Mouse (Mus musculus) G1E-ER4 (cell line): ENCODE results near the gene Cckbr. TPM values are rescaled to one million over a fixed set of nuclear protein-coding genes. Genes with fewer than 3 reads are reported as not detected.

Source experiments
- GATA1 ChIP-seq: IDR thresholded peaks from one replicate; pipeline ENCODE4 v1.8.0; 2012; ENCODE audit warnings: low read length, inconsistent platforms
- polyA plus RNA-seq: library from polyadenylated mRNA; stranded (reverse); fragments of >175 nt; gene quantifications from 2 replicates; pipeline ENCODE4 v1.2.3, GENCODE M21; 2012

Cckbr gene
- polyA plus RNA-seq: not detected in 2 replicates

GRCm38 (mm10) chr7:105425424-105426043 lies at the start of gene Cckbr:
Gene Cckbr (plus strand): TSS chr7:105425731.
- no peak for TF ChIP-seq GATA1

GRCm38 (mm10) chr7:105380329-105380728 lies 45.2 kb upstream of the Cckbr start:
- TF ChIP-seq GATA1: no peak

- TF ChIP-seq GATA1: no peak
Observed at GRCm38 (mm10) chr7:105387696-105388095, 37.8 kb upstream of the Cckbr start.

- no peak for TF ChIP-seq GATA1
Observed at GRCm38 (mm10) chr7:105390236-105390635, 35.3 kb upstream of the Cckbr start.

- no peak for TF ChIP-seq GATA1
Observed at GRCm38 (mm10) chr7:105394606-105395005, 30.9 kb upstream of the Cckbr start.

- no peak for TF ChIP-seq GATA1
Observed at GRCm38 (mm10) chr7:105395131-105395820, 30.3 kb upstream of the Cckbr start.

GRCm38 (mm10) chr7:105396126-105396525 lies 29.4 kb upstream of the Cckbr start:
- no peak for TF ChIP-seq GATA1

GRCm38 (mm10) chr7:105399058-105399934 lies 26.2 kb upstream of the Cckbr start:
- no peak for TF ChIP-seq GATA1

GRCm38 (mm10) chr7:105399935-105400624 lies 25.5 kb upstream of the Cckbr start, which contains the start of gene Fam160a2:
Gene Fam160a2 (minus strand): TSS chr7:105400054.
- TF ChIP-seq GATA1: no peak

- no peak for TF ChIP-seq GATA1
Observed at GRCm38 (mm10) chr7:105404268-105404667, 21.3 kb upstream of the Cckbr start, which contains the start of gene Cnga4. Gene Cnga4 (plus strand): TSS chr7:105404568.

GRCm38 (mm10) chr7:105406322-105406721 lies 19.2 kb upstream of the Cckbr start:
- no peak for TF ChIP-seq GATA1

- TF ChIP-seq GATA1: no peak
Observed at GRCm38 (mm10) chr7:105414385-105414784, 11.1 kb upstream of the Cckbr start.

GRCm38 (mm10) chr7:105416529-105416928 lies 9.0 kb upstream of the Cckbr start:
- no peak for TF ChIP-seq GATA1

- no peak for TF ChIP-seq GATA1
Observed at GRCm38 (mm10) chr7:105418106-105418505, 7.4 kb upstream of the Cckbr start.

GRCm38 (mm10) chr7:105420903-105421302 lies 4.6 kb upstream of the Cckbr start:
- TF ChIP-seq GATA1: no peak
